Mouse (Mus musculus) kidney, adult 2 months (tissue): Measurements from ENCODE around the gene Doc2a. TPM values are rescaled to one million over a fixed set of nuclear protein-coding genes. Genes with fewer than 3 reads are reported as not detected.
A peak's percentile ranks its signal among the peaks of the same experiment; 100 is the strongest.

ENCODE experiments used
- DNase-seq: peaks from one replicate; pipeline ENCODE4 v3.0.0; 2021
- H3K27ac ChIP-seq: fragments of 200-500 bp; 2 replicates; pipeline ENCODE4 v1.5.1; 2012; ENCODE audit warnings: low read depth, low read length, control low read depth, inconsistent platforms; ENCODE audit not compliant: insufficient read depth
- H3K27me3 ChIP-seq: fragments of 200-500 bp; replicated peaks from 2 replicates; pipeline ENCODE4 v1.6.1; 2012; ENCODE audit warnings: mild to moderate bottlenecking, moderate library complexity, low read length, inconsistent platforms; ENCODE audit not compliant: control insufficient read depth, insufficient read depth
- H3K36me3 ChIP-seq: fragments of 200-500 bp; 2 replicates; pipeline ENCODE4 v1.6.1; 2012; ENCODE audit warnings: mild to moderate bottlenecking, moderate library complexity, low read length, inconsistent platforms; ENCODE audit not compliant: control insufficient read depth, insufficient read depth
- H3K4me1 ChIP-seq: fragments of 200-500 bp; 2 replicates; pipeline ENCODE4 v1.6.1; 2011; ENCODE audit warnings: low read length; ENCODE audit not compliant: control insufficient read depth, insufficient read depth
- H3K4me3 ChIP-seq: fragments of 200-500 bp; 2 replicates; pipeline ENCODE4 v1.5.1; 2011; ENCODE audit warnings: mild to moderate bottlenecking, low read depth, low read length, control low read depth; ENCODE audit not compliant: insufficient read depth
- CTCF ChIP-seq: fragments of 200-500 bp; conservative IDR thresholded peaks from 2 replicates; pipeline ENCODE4 v1.5.1; 2011; ENCODE audit warnings: low read depth, mild to moderate bottlenecking, control low read depth, low read length, moderate library complexity, mixed read lengths; ENCODE audit not compliant: insufficient read depth, insufficient read length
- POLR2A ChIP-seq: fragments of 200-500 bp; IDR thresholded peaks from one replicate; pipeline ENCODE4 v1.6.1; 2011; ENCODE audit warnings: low read depth, low read length, control low read depth
- WGBS: fragments of 180-500 bp; shearing (Covaris S2); methylation state at CpG from one replicate; pipeline ENCODE4 v1.1.7; 2018; 5-methylcytosine and 5-hydroxymethylcytosine counted together
- polyA plus RNA-seq: library from polyadenylated mRNA; depleted of rRNA; stranded (reverse); fragments of >200 nt; gene quantifications from 2 replicates; pipeline ENCODE4 v1.2.3, GENCODE M21; 2012

Gene Doc2a
- polyA plus RNA-seq, 1 experiment, result 0.33 TPM

- WGBS, result 41% methylated on average over 8 of the region's 8 CpGs
- no peaks in the 10 kb centered on the region for H3K4me1 ChIP-seq
- no peaks in the 10 kb centered on the region for H3K27me3 ChIP-seq
- H3K4me3 ChIP-seq, result no peak overlapping the region
- no peak for DNase-seq
- H3K36me3 ChIP-seq, result no peaks in the 10 kb centered on the region
- TF ChIP-seq CTCF (no peak), POLR2A (no peak)
- no peak overlapping the region for H3K27ac ChIP-seq
Measured at GRCm38 (mm10) chr7:126815726-126816222, 31.4 kb upstream of the Doc2a start.

GRCm38 (mm10) chr7:126816494-126816893 lies 30.7 kb upstream of the Doc2a start:
- no peaks in the 10 kb centered on the region for H3K36me3 ChIP-seq
- H3K4me1 ChIP-seq, result no peaks in the 10 kb centered on the region
- H3K27me3 ChIP-seq, result no peaks in the 10 kb centered on the region
- TF ChIP-seq POLR2A, result no peak
- no peak for TF ChIP-seq CTCF
- H3K27ac ChIP-seq, result no peak overlapping the region
- no peak for DNase-seq
- H3K4me3 ChIP-seq, result no peak overlapping the region
- WGBS, result 79% methylated on average over 8 of the region's 8 CpGs

- Histone ChIP-seq H3K36me3 (no peaks in the 10 kb centered on the region), H3K27me3 (no peaks in the 10 kb centered on the region), H3K4me3 (no peak overlapping the region), H3K4me1 (no peaks in the 10 kb centered on the region), H3K27ac (no peak overlapping the region)
- no peak for DNase-seq
- WGBS, result 86% methylated on average over 7 of the region's 7 CpGs
- TF ChIP-seq CTCF, result no peak
- no peak for TF ChIP-seq POLR2A
Measured at GRCm38 (mm10) chr7:126817595-126817994, 29.6 kb upstream of the Doc2a start.

- H3K36me3 ChIP-seq, result no peaks in the 10 kb centered on the region
- no peak for DNase-seq
- H3K27ac ChIP-seq, result no peak overlapping the region
- no peaks in the 10 kb centered on the region for H3K4me1 ChIP-seq
- no peak overlapping the region for H3K4me3 ChIP-seq
- WGBS, result 26% methylated on average over 1 of the region's 1 CpGs
- H3K27me3 ChIP-seq, result no peaks in the 10 kb centered on the region
- no peak for TF ChIP-seq CTCF
- no peak for TF ChIP-seq POLR2A
Measured at GRCm38 (mm10) chr7:126818818-126819217, 28.4 kb upstream of the Doc2a start.

- Histone ChIP-seq H3K36me3 (no peaks in the 10 kb centered on the region), H3K27ac (peak overlapping the region; percentile 3; the same call in 1 of the 2 replicates), H3K4me1 (no peaks in the 10 kb centered on the region), H3K4me3 (no peak overlapping the region), H3K27me3 (no peaks in the 10 kb centered on the region)
- TF ChIP-seq POLR2A, result no peak
- peak; percentile 97 for TF ChIP-seq CTCF
- WGBS, result 26% methylated on average over 7 of the region's 7 CpGs
- peak; percentile 84 for DNase-seq
Measured at GRCm38 (mm10) chr7:126821835-126822511, 25.2 kb upstream of the Doc2a start.

- WGBS, result 34% methylated on average over 9 of the region's 9 CpGs
- DNase-seq, result peak; percentile 49
- TF ChIP-seq POLR2A (no peak), CTCF (no peak)
- H3K4me3 ChIP-seq, result no peak overlapping the region
- peak overlapping the region; percentile 3 for H3K27ac ChIP-seq
- no peaks in the 10 kb centered on the region for H3K36me3 ChIP-seq
- H3K27me3 ChIP-seq, result no peaks in the 10 kb centered on the region
- H3K4me1 ChIP-seq, result no peaks in the 10 kb centered on the region
Measured at GRCm38 (mm10) chr7:126822741-126823140, 24.5 kb upstream of the Doc2a start.

- H3K4me3 ChIP-seq, result peak overlapping the region; percentile 60
- no peaks in the 10 kb centered on the region for H3K36me3 ChIP-seq
- WGBS, result 4% methylated on average over 18 of the region's 19 CpGs
- no peak for DNase-seq
- no peak overlapping the region for H3K27ac ChIP-seq
- H3K4me1 ChIP-seq, result no peaks in the 10 kb centered on the region
- H3K27me3 ChIP-seq, result no peaks in the 10 kb centered on the region
- TF ChIP-seq POLR2A (no peak), CTCF (no peak)
Measured at GRCm38 (mm10) chr7:126823202-126823711, 24.0 kb upstream of the Doc2a start.
